Mouse (Mus musculus): ENCODE results near the gene Gm11569. TPM values are rescaled to one million over a fixed set of nuclear protein-coding genes. Genes with fewer than 3 reads are reported as not detected.

Gm11569 gene
- polyA plus RNA-seq, 1 experiment from 2014 or later, result not detected

DNA sequence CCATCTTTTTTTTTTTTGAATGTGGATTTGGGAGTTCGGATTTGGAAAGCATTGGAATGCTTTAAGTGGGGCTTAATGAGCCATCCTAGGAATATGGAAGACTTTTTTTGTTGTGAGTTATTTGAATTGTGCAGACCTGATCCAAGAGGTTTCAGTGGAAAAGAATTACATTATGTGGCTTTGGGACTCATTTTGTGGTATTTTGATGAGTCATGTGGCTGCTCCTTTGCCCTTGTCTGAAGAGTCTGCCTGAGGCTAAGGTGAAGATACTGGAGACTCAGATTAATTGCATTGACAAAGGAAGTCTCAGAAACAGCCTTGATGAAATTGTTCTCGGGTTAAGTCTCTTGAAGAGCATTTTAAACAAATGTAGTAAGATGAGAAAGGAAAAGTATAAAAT is 30.3 kb downstream of the Gm11569 start:
- H3K27ac ChIP-seq (replicated peaks), result no peak overlapping the region
- H3K4me3 ChIP-seq, result no peak overlapping the region
- H3K27me3 ChIP-seq, result no peaks in the 10 kb centered on the region
- H3K36me3 ChIP-seq, result no peaks in the 10 kb centered on the region
- H3K9me3 ChIP-seq, result no peaks in the 10 kb centered on the region
- no peak overlapping the region for H3K4me2 ChIP-seq (replicated peaks)
- no peaks in the 10 kb centered on the region for H3K4me1 ChIP-seq
- H3K9ac ChIP-seq (replicated peaks), result no peak overlapping the region
- ATAC-seq (ENCODE audit: low FRiP score, low read depth), result no peak
- 74% methylated on average over 2 of the region's 2 CpGs for WGBS

GRCm38 (mm10) chr11:99758877-99759276 is 39.9 kb downstream of the Gm11569 start:
- 88% methylated on average over 1 of the region's 1 CpGs for WGBS
- Histone ChIP-seq H3K4me2 (replicated peaks) (no peak overlapping the region), H3K4me3 (no peak overlapping the region)

More at GRCm38 (mm10) chr11:99758877-99759276, 39.9 kb downstream of the Gm11569 start:
- H3K27ac ChIP-seq (replicated peaks), result no peak overlapping the region
- no peaks in the 10 kb centered on the region for H3K27me3 ChIP-seq
- no peaks in the 10 kb centered on the region for H3K36me3 ChIP-seq
- ATAC-seq (ENCODE audit: low FRiP score, low read depth), result no peak
- H3K9me3 ChIP-seq, result no peaks in the 10 kb centered on the region
- no peaks in the 10 kb centered on the region for H3K4me1 ChIP-seq
- H3K9ac ChIP-seq (replicated peaks), result no peak overlapping the region

Other genes with a start within 250 kb of the Gm11569 start
- gene Krtap3-3, start 248.1 kb downstream of the Gm11569 start, polyA plus RNA-seq (2016; fragmentation: Nextera tagmentation; extraction: Ambion mirVana), result not detected in 2 replicates
- not detected in 2 replicates for gene Krtap3-2, start 242.1 kb downstream of the Gm11569 start, polyA plus RNA-seq (2016; fragmentation: Nextera tagmentation; extraction: Ambion mirVana)
- not detected in 2 replicates for gene Gm11939, start 239.5 kb downstream of the Gm11569 start, polyA plus RNA-seq (2016; fragmentation: Nextera tagmentation; extraction: Ambion mirVana)
- gene Krtap3-1, start 232.3 kb downstream of the Gm11569 start, polyA plus RNA-seq (2016; fragmentation: Nextera tagmentation; extraction: Ambion mirVana), result not detected in 2 replicates
- gene Krtap1-5, start 217.9 kb downstream of the Gm11569 start, polyA plus RNA-seq (2016; fragmentation: Nextera tagmentation; extraction: Ambion mirVana), result not detected in 2 replicates
- gene Krtap1-4, start 215.3 kb downstream of the Gm11569 start, polyA plus RNA-seq (2016; fragmentation: Nextera tagmentation; extraction: Ambion mirVana), result not detected in 2 replicates
- gene Krtap1-3, start 207.6 kb downstream of the Gm11569 start, polyA plus RNA-seq (2016; fragmentation: Nextera tagmentation; extraction: Ambion mirVana), result not detected in 2 replicates
- not detected in 2 replicates for gene Krtap9-3, start 200.8 kb downstream of the Gm11569 start, polyA plus RNA-seq (2016; fragmentation: Nextera tagmentation; extraction: Ambion mirVana)
- gene Gm11938, start 195.6 kb downstream of the Gm11569 start, polyA plus RNA-seq (2016; fragmentation: Nextera tagmentation; extraction: Ambion mirVana), result not detected in 2 replicates
- gene Gm11937, start 188.7 kb downstream of the Gm11569 start, polyA plus RNA-seq (2016; fragmentation: Nextera tagmentation; extraction: Ambion mirVana), result not detected in 2 replicates
- gene Krtap2-4, start 184.1 kb downstream of the Gm11569 start, polyA plus RNA-seq (2016; fragmentation: Nextera tagmentation; extraction: Ambion mirVana), result not detected in 2 replicates
- gene Gm11562, start 178.5 kb downstream of the Gm11569 start, polyA plus RNA-seq (2016; fragmentation: Nextera tagmentation; extraction: Ambion mirVana), result not detected in 2 replicates
- not detected in 2 replicates for gene Krtap4-1, start 170.7 kb downstream of the Gm11569 start, polyA plus RNA-seq (2016; fragmentation: Nextera tagmentation; extraction: Ambion mirVana)
- gene Krtap4-2, start 163.8 kb downstream of the Gm11569 start, polyA plus RNA-seq (2016; fragmentation: Nextera tagmentation; extraction: Ambion mirVana), result not detected in 2 replicates
- gene Krtap4-7, start 154.8 kb downstream of the Gm11569 start, polyA plus RNA-seq (2016; fragmentation: Nextera tagmentation; extraction: Ambion mirVana), result not detected in 2 replicates
- gene Gm11555, start 148.7 kb downstream of the Gm11569 start, polyA plus RNA-seq (2016; fragmentation: Nextera tagmentation; extraction: Ambion mirVana), result not detected in 2 replicates
- not detected in 2 replicates for gene Gm11563, start 140.0 kb downstream of the Gm11569 start, polyA plus RNA-seq (2016; fragmentation: Nextera tagmentation; extraction: Ambion mirVana)
- not detected in 2 replicates for gene Krtap4-6, start 133.0 kb downstream of the Gm11569 start, polyA plus RNA-seq (2016; fragmentation: Nextera tagmentation; extraction: Ambion mirVana)
- not detected in 2 replicates for gene Gm14190, start 108.2 kb downstream of the Gm11569 start, polyA plus RNA-seq (2016; fragmentation: Nextera tagmentation; extraction: Ambion mirVana)
- not detected in 2 replicates for gene Gm14180, start 64.6 kb downstream of the Gm11569 start, polyA plus RNA-seq (2016; fragmentation: Nextera tagmentation; extraction: Ambion mirVana)
- gene Gm11595, start 26.0 kb downstream of the Gm11569 start, polyA plus RNA-seq (2016; fragmentation: Nextera tagmentation; extraction: Ambion mirVana), result not detected in 2 replicates
- gene Krtap4-8, start 18.2 kb downstream of the Gm11569 start, polyA plus RNA-seq (2016; fragmentation: Nextera tagmentation; extraction: Ambion mirVana), result not detected in 2 replicates
- gene Krtap4-9, start 13.7 kb downstream of the Gm11569 start, polyA plus RNA-seq (2016; fragmentation: Nextera tagmentation; extraction: Ambion mirVana), result not detected in 2 replicates
- gene Gm11596, start 5.5 kb downstream of the Gm11569 start, polyA plus RNA-seq (2016; fragmentation: Nextera tagmentation; extraction: Ambion mirVana), result not detected in 2 replicates
- not detected in 2 replicates for gene Gm11554, start 5.5 kb upstream of the Gm11569 start, polyA plus RNA-seq (2016; fragmentation: Nextera tagmentation; extraction: Ambion mirVana)
- not detected in 2 replicates for gene Krtap4-13, start 11.0 kb upstream of the Gm11569 start, polyA plus RNA-seq (2016; fragmentation: Nextera tagmentation; extraction: Ambion mirVana)
- gene Gm11564, start 16.7 kb upstream of the Gm11569 start, polyA plus RNA-seq (2016; fragmentation: Nextera tagmentation; extraction: Ambion mirVana), result not detected in 2 replicates
- not detected in 2 replicates for gene 2300003K06Rik, start 39.1 kb upstream of the Gm11569 start, polyA plus RNA-seq (2016; fragmentation: Nextera tagmentation; extraction: Ambion mirVana)
- not detected in 2 replicates for gene Krtap4-16, start 52.7 kb upstream of the Gm11569 start, polyA plus RNA-seq (2016; fragmentation: Nextera tagmentation; extraction: Ambion mirVana)
- not detected in 2 replicates for gene Gm11568, start 59.0 kb upstream of the Gm11569 start, polyA plus RNA-seq (2016; fragmentation: Nextera tagmentation; extraction: Ambion mirVana)
- gene Gm11559, start 65.5 kb upstream of the Gm11569 start, polyA plus RNA-seq (2016; fragmentation: Nextera tagmentation; extraction: Ambion mirVana), result not detected in 2 replicates
- not detected in 2 replicates for gene Krtap9-1, start 74.5 kb upstream of the Gm11569 start, polyA plus RNA-seq (2016; fragmentation: Nextera tagmentation; extraction: Ambion mirVana)
- not detected in 2 replicates for gene Gm11567, start 80.3 kb upstream of the Gm11569 start, polyA plus RNA-seq (2016; fragmentation: Nextera tagmentation; extraction: Ambion mirVana)
- not detected in 2 replicates for gene Krtap31-1, start 109.0 kb upstream of the Gm11569 start, polyA plus RNA-seq (2016; fragmentation: Nextera tagmentation; extraction: Ambion mirVana)
- not detected in 2 replicates for gene Gm11565, start 115.8 kb upstream of the Gm11569 start, polyA plus RNA-seq (2016; fragmentation: Nextera tagmentation; extraction: Ambion mirVana)
- not detected in 2 replicates for gene Krtap31-2, start 137.4 kb upstream of the Gm11569 start, polyA plus RNA-seq (2016; fragmentation: Nextera tagmentation; extraction: Ambion mirVana)
- gene Krtap9-5, start 149.5 kb upstream of the Gm11569 start, polyA plus RNA-seq (2016; fragmentation: Nextera tagmentation; extraction: Ambion mirVana), result not detected in 2 replicates
- gene Krtap29-1, start 180.1 kb upstream of the Gm11569 start, polyA plus RNA-seq (2016; fragmentation: Nextera tagmentation; extraction: Ambion mirVana), result not detected in 2 replicates
- gene Krtap16-1, start 187.7 kb upstream of the Gm11569 start, polyA plus RNA-seq (2016; fragmentation: Nextera tagmentation; extraction: Ambion mirVana), result not detected in 2 replicates
- gene Krtap17-1, start 195.1 kb upstream of the Gm11569 start, polyA plus RNA-seq (2016; fragmentation: Nextera tagmentation; extraction: Ambion mirVana), result not detected in 2 replicates
- not detected in 2 replicates for gene Krt33a, start 217.3 kb upstream of the Gm11569 start, polyA plus RNA-seq (2016; fragmentation: Nextera tagmentation; extraction: Ambion mirVana)
- not detected in 2 replicates for gene Krt33b, start 230.9 kb upstream of the Gm11569 start, polyA plus RNA-seq (2016; fragmentation: Nextera tagmentation; extraction: Ambion mirVana)
- not detected in 2 replicates for gene Krt34, start 242.6 kb upstream of the Gm11569 start, polyA plus RNA-seq (2016; fragmentation: Nextera tagmentation; extraction: Ambion mirVana)

Data from midbrain, embryonic 12.5 days (tissue).